Mouse (Mus musculus) megakaryocyte, embryonic 14.5 days (primary cell): ENCODE results near the gene Hsd17b2. TPM values are rescaled to one million over a fixed set of nuclear protein-coding genes. Genes with fewer than 3 reads are reported as not detected.

Experiments
- H3K27me3 ChIP-seq: replicated peaks from 2 replicates; pipeline ENCODE3; 2012; ENCODE audit warnings: inconsistent platforms
- H3K36me3 ChIP-seq: replicated peaks from 2 replicates; pipeline ENCODE3; 2012; ENCODE audit warnings: low read length, inconsistent platforms, mixed read lengths
- H3K4me1 ChIP-seq: 2 replicates; pipeline ENCODE4 v1.6.1; 2012; ENCODE audit warnings: inconsistent platforms
- H3K4me3 ChIP-seq: replicated peaks from 2 replicates; pipeline ENCODE3; 2012; ENCODE audit warnings: moderate library complexity, mild to moderate bottlenecking, inconsistent platforms
- H3K9me3 ChIP-seq: 2 replicates; pipeline ENCODE4 v1.6.1; 2012; ENCODE audit warnings: inconsistent platforms
- FLI1 ChIP-seq: IDR thresholded peaks from 2 replicates; pipeline ENCODE4 v1.6.1; 2012; ENCODE audit warnings: low read length, inconsistent platforms, mixed read lengths
- GATA1 ChIP-seq: IDR thresholded peaks from 3 replicates; pipeline ENCODE4 v1.6.1; 2012; ENCODE audit warnings: mixed read lengths, low read length, inconsistent platforms, borderline replicate concordance
- polyA plus RNA-seq: library from polyadenylated mRNA; stranded (reverse); fragments of >175 nt; gene quantifications from 2 replicates; pipeline ENCODE4 v1.2.3, GENCODE M21; 2012; ENCODE audit warnings: low replicate concordance; ENCODE audit not compliant: insufficient read depth

Gene Hsd17b2
- polyA plus RNA-seq, 1 experiment: not detected

GRCm38 (mm10) chr8:117740387-117740998, 38.8 kb downstream of the Hsd17b2 start:
- no peaks in the 10 kb centered on the region; the same call in 1 of the 2 replicates for H3K9me3 ChIP-seq
- no peak for TF ChIP-seq GATA1
- TF ChIP-seq FLI1: no peak
- no peaks in the 10 kb centered on the region for H3K4me1 ChIP-seq
- no peak overlapping the region for H3K4me3 ChIP-seq
- H3K36me3 ChIP-seq: no peaks in the 10 kb centered on the region
- no peaks in the 10 kb centered on the region for H3K27me3 ChIP-seq

DNA sequence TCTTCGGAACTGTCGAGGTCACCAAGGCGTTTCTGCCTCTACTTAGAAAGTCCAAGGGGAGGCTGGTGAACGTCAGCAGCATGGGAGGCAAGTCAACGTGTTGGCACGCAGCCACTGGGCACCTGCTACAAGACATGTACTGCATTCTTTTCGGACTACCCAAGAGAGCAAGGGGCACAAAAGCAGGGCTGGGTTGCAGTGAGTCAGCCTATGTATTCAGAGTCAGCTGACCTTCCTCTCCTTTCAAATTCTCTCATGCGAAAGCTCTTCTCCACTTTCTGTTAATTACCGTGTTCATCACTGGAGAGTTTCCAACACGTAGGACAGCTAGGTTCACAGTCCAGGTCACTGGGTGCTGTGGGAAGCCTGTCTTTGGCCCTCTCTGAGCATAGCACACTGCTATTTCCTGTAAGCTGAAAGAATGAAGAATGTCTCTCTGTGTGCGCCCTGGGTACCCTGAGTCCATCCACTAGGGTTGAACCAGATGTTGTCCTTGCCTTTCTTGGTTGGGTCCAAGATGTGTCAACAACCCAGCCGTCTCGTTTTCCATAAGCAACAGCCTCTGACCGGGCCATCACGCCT, 40.8 kb downstream of the Hsd17b2 start:
- H3K36me3 ChIP-seq: no peaks in the 10 kb centered on the region
- H3K9me3 ChIP-seq: no peaks in the 10 kb centered on the region; the same call in 1 of the 2 replicates
- no peaks in the 10 kb centered on the region for H3K27me3 ChIP-seq
- TF ChIP-seq FLI1: no peak
- no peak for TF ChIP-seq GATA1
- no peak overlapping the region for H3K4me3 ChIP-seq
- H3K4me1 ChIP-seq: no peaks in the 10 kb centered on the region

DNA sequence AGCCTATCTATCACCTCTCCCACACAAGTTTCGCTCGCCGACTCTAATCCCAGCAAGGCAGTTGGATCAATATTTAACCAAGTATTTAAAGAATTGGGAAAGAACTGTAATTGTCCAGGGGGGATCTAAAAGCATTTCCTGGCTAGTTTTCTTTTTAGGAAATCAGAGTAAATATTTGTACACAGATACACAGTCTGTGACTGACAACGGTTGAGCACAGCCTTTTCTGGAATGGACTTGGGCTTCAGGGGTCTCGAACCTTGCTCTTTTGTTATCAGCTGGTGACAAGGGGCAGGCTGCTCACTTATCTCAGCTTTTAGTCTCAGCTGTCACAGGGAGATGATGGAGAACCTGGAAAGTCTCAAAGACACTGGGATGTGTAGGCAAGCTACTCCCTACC, 44.9 kb downstream of the Hsd17b2 start:
- Histone ChIP-seq H3K27me3 (no peaks in the 10 kb centered on the region), H3K4me1 (no peaks in the 10 kb centered on the region), H3K36me3 (no peaks in the 10 kb centered on the region), H3K9me3 (no peaks in the 10 kb centered on the region; the same call in 1 of the 2 replicates), H3K4me3 (no peak overlapping the region)
- TF ChIP-seq GATA1 (no peak), FLI1 (no peak)

GRCm38 (mm10) chr8:117747428-117747827, 45.7 kb downstream of the Hsd17b2 start:
- Histone ChIP-seq H3K4me3 (no peak overlapping the region), H3K27me3 (no peaks in the 10 kb centered on the region), H3K4me1 (no peaks in the 10 kb centered on the region), H3K9me3 (no peaks in the 10 kb centered on the region; the same call in 1 of the 2 replicates), H3K36me3 (no peaks in the 10 kb centered on the region)
- no peak for TF ChIP-seq GATA1

- no peaks in the 10 kb centered on the region for H3K36me3 ChIP-seq
- no peaks in the 10 kb centered on the region; the same call in 1 of the 2 replicates for H3K9me3 ChIP-seq
- H3K4me1 ChIP-seq: no peaks in the 10 kb centered on the region
- no peak overlapping the region for H3K4me3 ChIP-seq
- no peaks in the 10 kb centered on the region for H3K27me3 ChIP-seq
- no peak for TF ChIP-seq FLI1
- TF ChIP-seq GATA1: no peak
Observed at GRCm38 (mm10) chr8:117747886-117748730, 46.4 kb downstream of the Hsd17b2 start.

GRCm38 (mm10) chr8:117749436-117749835, 47.7 kb downstream of the Hsd17b2 start:
- no peaks in the 10 kb centered on the region for H3K9me3 ChIP-seq
- no peaks in the 10 kb centered on the region for H3K4me1 ChIP-seq
- no peak overlapping the region for H3K4me3 ChIP-seq
- no peaks in the 10 kb centered on the region for H3K36me3 ChIP-seq
- H3K27me3 ChIP-seq: no peaks in the 10 kb centered on the region
- TF ChIP-seq FLI1 (no peak), GATA1 (no peak)

DNA sequence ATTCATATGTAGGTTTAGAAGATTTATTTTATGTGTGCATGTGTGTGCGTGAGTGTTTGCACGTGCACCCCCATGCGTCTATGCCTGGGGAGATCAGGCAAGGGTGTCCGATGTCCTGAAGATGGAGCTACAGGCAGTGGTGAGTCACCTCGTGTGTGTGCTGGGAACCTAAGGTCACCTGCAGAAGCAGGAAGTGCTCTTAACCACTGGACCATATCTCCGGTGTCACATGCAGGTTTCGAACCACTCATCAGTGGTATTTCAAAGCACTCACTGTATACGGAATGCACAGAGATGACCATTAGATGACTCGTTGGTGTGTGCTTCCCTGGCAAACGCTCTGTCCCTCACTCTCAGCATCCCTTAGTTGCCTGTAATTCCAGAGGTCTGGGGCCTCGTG, 56.2 kb downstream of the Hsd17b2 start:
- no peaks in the 10 kb centered on the region for H3K9me3 ChIP-seq

GRCm38 (mm10) chr8:117762776-117763175, 61.1 kb downstream of the Hsd17b2 start:
- no peaks in the 10 kb centered on the region for H3K9me3 ChIP-seq
- no peaks in the 10 kb centered on the region for H3K4me1 ChIP-seq
- peaks cover 4% of the 10 kb centered on the region for H3K27me3 ChIP-seq
- H3K4me3 ChIP-seq: no peak overlapping the region
- no peaks in the 10 kb centered on the region for H3K36me3 ChIP-seq
- no peak for TF ChIP-seq GATA1
- no peak for TF ChIP-seq FLI1

More for the DNA sequence above, 56.2 kb downstream of the Hsd17b2 start:
- H3K4me1 ChIP-seq: no peaks in the 10 kb centered on the region
- no peaks in the 10 kb centered on the region for H3K27me3 ChIP-seq
- H3K4me3 ChIP-seq: no peak overlapping the region
- no peaks in the 10 kb centered on the region for H3K36me3 ChIP-seq
- TF ChIP-seq FLI1 (no peak), GATA1 (no peak)

DNA sequence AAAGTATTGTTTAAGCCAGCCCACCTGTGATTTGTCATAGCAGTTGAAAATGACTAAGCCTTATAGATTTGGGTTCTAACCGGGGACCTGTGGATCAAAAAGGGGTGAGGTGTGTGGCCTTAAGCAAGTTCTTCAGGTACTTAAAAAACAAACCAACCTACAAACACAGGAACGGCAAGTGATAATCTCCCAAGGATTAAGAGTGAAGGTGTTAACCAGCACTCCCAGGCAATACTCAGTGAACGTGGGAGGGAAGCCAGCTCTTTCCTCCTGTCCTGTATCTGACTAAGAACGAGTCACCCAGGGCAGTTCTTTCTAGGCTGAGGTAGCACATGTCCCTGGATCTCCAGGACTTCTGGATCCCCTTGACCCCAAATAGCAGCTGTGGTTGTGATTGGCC, 62.9 kb downstream of the Hsd17b2 start:
- H3K9me3 ChIP-seq: no peaks in the 10 kb centered on the region
- no peaks in the 10 kb centered on the region for H3K36me3 ChIP-seq
- TF ChIP-seq FLI1: no peak
- TF ChIP-seq GATA1: no peak
- H3K4me1 ChIP-seq: no peaks in the 10 kb centered on the region
- H3K27me3 ChIP-seq: peaks cover 4% of the 10 kb centered on the region
- no peak overlapping the region for H3K4me3 ChIP-seq

DNA sequence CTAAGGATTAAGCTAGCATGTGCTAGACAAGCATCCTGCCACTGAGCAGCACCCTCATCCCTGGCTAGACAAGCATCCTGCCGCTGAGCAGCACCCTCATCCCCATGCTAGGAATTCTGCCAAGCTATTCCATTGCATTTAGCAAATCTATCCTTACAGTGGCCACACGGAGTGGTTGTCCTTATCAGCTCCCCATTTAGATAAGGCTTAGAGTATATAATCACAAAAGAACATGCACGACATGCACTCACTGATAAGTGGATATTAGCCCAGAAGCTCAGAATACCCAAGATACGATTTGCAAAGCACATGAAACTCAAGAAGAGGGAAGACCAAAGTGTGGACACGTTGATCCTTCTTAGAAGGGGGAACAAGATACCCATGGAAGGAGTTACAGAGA, 64.2 kb downstream of the Hsd17b2 start:
- Histone ChIP-seq H3K9me3 (no peaks in the 10 kb centered on the region), H3K4me1 (no peaks in the 10 kb centered on the region), H3K36me3 (no peaks in the 10 kb centered on the region), H3K4me3 (no peak overlapping the region), H3K27me3 (peaks cover 4% of the 10 kb centered on the region)
- no peak for TF ChIP-seq FLI1

DNA sequence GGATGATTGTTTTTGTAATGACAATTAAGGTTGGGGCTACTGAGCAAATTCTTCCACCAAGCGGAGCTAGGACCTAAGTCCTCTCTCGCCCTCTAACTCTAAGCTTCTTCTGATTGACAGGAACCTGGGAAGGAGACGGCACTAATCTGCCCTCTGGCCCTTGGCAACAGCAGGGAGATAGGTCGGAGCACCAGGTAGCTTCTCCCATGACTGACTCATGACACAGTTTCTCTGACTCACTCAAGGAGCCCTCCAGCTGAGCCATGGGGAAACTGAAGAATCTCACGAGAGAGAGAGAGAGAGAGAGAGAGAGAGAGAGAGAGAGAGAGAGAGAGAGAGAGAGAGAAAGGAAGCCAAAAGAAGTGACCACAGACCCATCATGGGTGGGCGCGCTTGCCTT, 67.3 kb downstream of the Hsd17b2 start:
- H3K36me3 ChIP-seq: no peaks in the 10 kb centered on the region
- H3K4me3 ChIP-seq: no peak overlapping the region
- peaks cover 4% of the 10 kb centered on the region for H3K27me3 ChIP-seq
- H3K4me1 ChIP-seq: no peaks in the 10 kb centered on the region
- TF ChIP-seq GATA1: no peak
- TF ChIP-seq FLI1: no peak
- no peaks in the 10 kb centered on the region for H3K9me3 ChIP-seq
